Mouse (Mus musculus): ENCODE measurements at regions not wholly inside any gene's neighbourhood (a gene's known extent, or its start where the extent isn't known, plus 50 kb on each side); places are given as distances from the start of the nearest gene placed in this dataset.

DNA sequence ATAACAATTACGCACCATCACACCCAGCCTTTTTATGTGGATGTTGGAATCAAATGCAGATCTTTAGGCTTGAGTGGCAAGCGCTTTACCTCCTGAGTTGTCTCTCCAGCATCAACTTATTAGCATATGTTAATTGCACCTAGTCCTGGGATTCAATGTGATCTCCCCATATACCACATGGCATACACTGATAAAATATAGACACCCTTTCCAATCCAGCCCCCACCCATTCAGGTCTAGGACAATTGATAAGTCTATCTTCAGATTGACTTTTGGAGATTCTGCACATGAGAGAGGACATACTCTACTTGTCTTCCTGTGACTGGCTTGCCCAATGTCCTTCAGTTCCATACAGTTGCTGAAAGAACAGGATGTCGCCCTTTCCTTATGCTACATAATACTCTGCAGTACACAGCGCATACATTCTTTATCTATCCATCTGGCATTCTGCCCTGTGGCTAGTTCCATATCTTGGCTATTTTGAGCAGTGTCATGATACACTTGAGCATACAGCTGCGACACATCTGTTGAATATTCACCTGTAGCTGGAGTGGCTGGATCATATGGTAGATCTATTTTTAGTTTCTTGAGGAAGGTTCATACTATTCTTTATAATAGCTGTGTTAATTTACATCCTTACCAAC lies 120.3 kb downstream of the Gsdmc2 start:
- DNase-seq (ENCODE audit: low spot score): no peak

DNA sequence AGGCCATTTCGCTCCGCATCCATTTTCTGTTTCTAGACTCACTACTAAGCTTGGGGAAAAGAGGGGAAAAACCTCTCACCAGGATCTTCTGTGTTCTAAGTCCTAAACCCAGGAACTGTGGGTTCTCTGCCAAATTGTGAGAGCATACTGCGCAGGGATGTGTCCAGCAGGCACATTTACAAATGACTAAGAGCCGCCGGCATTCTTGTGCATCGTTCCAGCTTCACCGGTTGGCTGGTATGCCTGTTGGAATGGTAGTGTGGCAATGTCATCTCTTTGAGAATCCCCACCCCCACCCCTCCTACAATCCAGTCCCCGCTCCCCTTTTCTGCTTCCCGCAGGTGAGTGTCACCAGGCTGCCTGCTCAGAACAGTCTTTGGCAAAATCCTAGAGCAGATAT lies 122.0 kb downstream of the Gsdmc2 start:
- DNase-seq (ENCODE audit: low spot score): no peak

DNA sequence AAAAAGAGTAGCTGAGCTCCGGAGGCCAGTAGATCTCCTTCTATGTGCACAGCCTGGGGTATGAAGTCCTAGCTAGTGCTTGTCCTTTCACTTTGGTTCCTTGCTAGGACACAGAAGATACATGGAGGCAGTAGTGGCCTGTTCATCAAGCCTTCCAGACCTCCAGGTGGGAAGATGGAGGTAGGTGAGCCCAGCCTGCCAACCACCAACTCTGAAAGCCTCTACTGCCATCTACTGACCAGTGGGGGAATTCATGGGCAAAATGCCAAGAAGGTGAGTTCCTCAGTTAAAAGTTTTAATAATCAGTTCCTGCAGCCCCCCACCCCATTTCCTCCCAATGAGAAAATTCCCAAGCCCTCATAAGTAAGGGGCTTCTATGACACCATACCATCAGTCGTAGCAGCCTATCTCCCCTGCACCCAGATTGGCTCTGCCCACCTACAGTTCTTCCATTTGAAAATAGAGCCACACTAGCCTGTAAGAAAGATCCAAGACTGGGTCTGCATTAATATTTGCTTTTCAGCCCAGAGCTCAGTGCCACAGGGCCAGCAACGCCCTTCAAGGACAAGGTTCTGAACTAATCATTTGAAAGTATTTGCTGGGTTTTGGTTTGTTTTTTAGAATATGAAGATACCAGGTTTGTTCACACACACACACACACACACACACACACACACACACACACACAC lies 123.2 kb downstream of the Gsdmc2 start:
- peak; percentile 48 for DNase-seq (ENCODE audit: low spot score)

DNA sequence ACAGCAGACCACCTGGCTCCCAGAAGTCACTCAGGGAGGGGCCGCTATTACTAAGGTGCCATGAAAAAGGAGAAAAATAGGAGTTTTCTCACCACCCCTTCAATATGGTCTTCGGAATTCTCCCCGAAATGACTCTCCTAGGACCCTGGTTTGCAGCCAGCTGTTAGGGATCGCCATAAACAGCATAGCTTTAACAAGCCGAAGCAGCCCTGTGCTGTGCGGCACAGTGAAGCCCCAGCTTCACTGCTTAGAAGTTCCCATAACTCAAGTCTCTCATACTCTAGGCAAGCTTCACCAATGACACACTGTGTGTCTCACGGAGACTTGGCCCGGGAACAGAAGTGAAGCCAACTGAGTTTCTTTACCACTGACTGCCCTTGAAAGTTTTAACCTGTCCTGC lies 127.2 kb downstream of the Gsdmc2 start:
- no peak for DNase-seq (ENCODE audit: low spot score)

DNA sequence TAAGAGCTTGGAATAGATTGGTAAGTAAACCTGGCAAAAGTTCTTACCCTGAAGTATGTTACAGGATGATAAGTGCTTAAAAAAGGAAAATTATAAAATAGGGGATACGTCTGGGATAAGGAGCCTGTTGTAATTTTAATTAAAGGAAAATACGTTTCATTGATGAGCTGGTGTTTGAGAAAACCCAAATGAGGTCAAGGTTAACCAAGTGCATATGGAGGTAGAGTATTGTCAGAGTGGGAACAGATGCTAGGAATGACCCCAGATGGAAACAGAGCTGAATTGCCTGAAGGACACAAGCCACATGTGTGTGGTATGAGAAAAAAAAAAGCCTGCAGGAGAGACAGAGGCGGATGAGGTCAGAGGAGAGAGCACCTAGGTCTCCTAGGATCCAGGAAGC lies 131.3 kb downstream of the Gsdmc2 start:
- no peak for DNase-seq (ENCODE audit: low spot score)

DNA sequence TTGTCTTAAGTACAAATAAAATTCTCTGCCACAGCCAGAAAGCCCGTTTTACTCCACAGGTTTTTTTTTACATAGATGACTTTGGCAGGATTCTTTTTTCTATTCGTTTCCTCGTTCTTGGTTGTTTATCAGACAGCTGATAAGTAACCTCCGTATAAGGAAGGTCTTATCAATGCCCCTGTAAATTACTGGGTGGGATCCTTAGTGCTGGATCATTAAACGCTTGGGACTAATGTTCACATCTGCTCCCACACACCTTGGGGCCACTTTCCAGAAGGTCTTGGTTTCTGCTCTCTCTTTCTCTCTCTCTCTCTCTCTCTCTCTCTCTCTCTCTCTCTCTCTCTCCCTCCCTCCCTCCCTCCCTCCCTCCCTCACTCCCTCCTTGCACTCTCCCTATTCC lies 134.6 kb downstream of the Gsdmc2 start:
- DNase-seq (ENCODE audit: low spot score): no peak

DNA sequence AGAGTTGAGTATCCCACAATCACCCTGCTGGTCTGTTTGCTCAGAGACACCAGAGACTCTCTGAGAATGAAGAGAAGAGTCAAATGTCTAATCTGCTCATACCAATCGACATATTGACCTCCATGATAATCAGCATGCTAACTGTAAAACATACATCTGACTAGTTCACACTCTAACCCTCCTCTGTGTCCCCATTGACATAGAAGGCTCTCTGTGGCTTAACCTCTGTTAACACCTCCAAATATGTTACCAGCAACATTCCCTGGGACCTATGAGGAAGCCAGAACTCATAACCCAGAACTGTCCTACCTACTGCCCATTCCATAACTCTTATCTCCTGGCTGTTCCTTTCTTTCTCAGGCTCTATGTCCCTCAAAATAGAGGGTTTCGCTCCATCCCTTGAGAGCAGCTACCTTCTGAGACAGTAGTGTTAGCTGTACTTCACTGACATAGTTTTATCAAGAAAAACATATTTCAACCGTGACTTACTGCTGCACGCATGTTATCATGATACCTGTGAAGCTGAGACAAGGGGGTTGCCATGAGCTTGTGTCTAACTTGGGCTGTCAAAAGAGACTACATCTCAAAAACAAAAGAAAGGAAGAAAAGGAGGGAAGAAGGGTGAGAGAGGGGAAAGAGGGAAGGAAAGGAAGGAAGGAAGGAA lies 135.6 kb downstream of the Gsdmc2 start:
- no peak for DNase-seq (ENCODE audit: low spot score)

DNA sequence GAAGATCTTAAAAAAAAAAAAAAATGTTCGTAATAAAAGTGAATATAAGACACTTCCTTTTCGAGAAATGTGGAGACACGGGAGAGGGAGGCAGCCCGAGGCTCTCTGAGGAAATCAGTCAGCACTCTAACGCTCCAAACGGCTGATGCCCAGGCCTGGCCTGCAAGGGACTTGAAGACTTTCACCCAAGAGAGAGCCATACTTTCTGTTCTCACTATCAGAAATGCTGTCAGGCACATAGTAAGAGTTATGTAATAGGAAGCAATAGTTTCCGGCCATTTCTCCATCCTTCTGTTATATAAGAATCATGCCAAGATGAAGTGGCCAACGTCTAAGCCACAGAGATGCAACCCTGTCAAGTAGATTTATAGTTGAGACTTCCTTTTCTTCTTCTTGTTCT lies 140.3 kb downstream of the Gsdmc2 start:
- no peak for DNase-seq (ENCODE audit: low spot score)

DNA sequence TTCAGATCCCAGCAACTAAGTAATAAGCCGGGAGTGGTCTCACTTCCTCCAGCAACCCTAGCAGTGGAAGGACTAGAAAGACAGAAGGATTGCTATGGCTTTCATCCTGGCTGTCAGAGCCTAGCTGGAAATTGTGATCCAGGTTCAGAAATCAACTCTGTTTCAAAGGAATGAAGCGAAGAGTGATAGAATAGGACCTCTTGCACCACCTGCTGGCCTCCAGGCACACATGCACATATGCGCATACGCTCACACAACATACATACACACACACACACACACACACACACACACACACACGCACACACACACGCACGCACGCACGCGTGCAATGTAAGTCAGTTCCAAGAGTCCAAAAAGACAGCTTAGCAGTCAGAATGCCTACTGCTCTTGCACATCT lies 147.1 kb downstream of the Gsdmc2 start:
- DNase-seq (ENCODE audit: low spot score): no peak

DNA sequence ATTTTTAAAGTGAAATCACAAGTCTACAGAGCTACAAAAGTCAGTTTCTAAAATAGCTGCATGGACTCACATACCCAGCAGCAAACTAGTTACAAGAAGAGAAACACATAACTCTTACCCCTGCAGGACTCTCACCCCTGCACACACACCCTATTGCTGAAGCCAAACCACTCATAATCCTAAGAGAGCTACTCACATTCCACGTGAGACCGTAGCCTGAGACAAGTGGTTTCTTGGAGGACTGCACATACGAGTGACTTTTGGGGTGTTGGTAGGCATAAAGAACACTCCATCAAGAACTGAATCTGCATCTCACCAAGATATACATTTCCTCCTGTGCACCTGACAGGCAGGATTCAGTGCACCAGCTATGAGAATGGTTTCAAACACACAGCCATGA lies 150.8 kb downstream of the Gsdmc2 start:
- no peak for DNase-seq (ENCODE audit: low spot score)

DNA sequence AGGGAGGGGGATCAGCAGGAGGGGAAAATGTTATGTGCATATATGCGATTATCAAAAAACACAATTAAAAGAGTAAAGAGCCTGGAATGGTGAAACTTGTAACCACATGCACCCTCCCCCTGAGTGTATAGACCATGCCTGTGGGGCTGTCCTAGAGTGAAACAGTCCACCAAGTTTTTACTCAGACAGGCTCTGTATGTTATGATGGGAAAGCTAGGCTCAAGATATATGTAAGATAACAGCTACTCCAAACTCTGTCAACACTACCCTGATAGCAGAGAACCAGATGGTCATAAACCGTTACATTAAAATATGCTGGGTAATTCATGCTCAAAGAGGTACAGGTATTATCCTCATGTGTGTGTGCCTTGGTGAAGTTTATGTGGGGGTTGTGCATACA lies 151.4 kb downstream of the Gsdmc2 start:
- no peak for DNase-seq (ENCODE audit: low spot score)

DNA sequence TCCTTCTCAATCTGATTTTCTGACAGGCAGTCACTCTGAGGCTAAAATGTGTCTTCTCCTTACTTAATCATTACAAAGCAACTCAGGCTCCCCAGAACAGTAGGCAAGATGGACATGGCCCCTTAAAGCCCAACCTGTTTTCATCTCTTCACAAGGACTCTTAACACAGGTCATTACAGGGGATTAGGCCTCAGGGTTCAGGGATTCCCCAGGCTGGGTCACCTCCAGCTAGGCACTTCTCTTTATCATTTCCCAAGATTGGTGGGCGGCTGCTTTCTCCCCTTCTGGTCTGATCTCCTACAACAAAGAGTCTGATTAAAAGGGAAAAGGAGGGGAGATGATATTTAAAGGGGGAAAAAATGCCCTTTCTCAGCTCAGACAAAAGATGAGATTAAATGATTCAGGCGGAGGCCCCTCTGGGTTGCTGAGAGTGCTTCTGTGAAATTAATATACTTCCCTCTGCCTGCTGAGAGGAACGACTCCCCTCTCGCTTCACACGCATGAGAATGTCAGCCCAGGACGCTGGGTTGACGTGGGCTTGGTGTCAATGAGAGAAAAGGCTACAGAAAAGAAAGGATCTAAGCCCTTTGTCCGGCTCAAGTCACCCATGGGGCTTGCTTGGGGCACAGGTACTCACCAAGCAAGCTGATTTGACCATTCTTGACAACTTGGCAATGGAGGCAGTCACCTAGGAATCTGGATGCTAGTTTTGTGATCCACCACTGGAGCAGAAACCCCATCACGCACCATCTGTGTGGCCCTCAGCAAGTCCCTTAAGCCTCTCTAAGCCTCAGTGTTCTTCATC lies 152.3 kb downstream of the Gsdmc2 start:
- no peak for DNase-seq (ENCODE audit: low spot score)

DNA sequence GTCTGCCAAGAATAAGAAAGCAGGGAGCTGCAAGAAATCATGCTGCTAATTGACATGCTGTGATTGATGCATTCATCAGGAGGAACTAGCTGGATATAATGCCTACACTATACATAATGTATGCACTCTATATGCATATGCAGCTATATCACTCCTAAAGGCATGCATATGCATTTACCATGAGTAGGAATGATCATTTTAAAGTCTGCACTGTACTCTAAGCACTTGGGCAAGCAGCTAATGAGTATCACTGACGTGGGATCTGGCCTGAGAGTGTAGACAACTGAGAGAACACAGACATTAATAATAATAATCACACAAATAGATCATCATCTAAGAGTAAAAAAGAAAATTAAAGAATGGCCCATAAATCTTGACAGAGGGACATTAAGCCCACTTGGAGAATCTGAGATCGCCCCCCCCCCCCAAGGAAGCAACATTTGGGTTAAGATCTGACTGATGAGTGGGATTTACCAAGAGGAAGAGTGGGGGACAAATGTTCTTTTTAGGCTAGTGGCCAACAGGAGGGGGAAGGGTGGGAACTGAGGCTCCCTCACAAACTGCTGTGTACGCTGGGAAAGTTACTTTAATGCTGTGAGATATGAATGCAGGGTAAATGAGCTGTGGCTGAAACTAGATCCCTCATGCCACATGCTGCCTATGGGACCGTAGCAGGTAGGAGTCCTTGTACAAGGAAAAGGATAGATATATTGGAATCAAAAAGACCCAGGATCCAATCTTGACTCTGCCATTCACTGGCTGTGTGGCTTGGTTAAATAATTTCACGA lies 155.0 kb downstream of the Gsdmc2 start:
- no peak for DNase-seq (ENCODE audit: low spot score)

DNA sequence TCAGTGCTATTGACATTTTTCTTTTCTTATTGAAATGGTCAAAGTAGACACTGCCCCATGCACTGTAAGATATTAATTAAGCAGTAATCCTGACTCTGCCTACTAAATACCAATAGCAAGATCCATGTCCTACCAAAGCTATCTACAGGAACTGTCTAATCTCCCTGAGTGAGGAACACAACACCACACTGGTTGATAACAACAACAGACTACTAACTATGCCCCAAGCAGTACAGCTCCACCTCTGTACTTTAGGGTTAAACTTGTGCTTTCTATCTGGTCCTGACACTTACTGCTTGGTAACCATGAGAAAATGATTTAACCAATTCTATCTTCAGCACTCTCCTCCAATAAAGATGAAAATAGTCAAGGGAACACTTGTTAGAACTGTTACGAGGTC lies 157.1 kb downstream of the Gsdmc2 start:
- no peak for DNase-seq (ENCODE audit: low spot score)

DNA sequence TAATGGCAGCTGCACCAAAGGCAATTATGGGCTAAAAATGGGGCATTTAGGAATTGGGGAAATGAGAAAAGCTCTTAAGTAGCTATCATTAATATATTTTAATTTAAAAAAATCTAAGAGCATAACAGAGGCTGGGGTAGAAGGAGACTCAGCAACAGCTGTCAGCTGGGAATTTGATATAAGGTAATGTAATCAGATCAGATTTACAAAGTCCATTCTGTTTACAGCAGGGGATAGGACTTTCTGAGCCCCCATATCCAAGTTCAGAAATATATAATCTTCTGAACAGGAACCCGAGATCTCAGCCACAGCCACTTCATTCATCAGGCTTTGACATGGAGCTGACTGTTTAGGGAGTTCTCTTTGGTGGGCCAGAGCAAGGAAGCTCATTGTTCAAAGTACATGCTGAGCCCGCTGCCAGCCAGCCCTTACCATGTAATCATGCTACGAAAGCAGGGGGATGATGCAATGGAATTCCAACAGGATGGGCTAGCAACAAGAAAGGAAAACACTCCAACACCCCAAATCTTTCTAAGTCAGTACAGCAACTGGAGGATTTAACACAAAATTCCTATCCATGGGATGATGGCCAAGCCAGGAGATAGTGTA lies 157.9 kb downstream of the Gsdmc2 start:
- no peak for DNase-seq (ENCODE audit: low spot score)

DNA sequence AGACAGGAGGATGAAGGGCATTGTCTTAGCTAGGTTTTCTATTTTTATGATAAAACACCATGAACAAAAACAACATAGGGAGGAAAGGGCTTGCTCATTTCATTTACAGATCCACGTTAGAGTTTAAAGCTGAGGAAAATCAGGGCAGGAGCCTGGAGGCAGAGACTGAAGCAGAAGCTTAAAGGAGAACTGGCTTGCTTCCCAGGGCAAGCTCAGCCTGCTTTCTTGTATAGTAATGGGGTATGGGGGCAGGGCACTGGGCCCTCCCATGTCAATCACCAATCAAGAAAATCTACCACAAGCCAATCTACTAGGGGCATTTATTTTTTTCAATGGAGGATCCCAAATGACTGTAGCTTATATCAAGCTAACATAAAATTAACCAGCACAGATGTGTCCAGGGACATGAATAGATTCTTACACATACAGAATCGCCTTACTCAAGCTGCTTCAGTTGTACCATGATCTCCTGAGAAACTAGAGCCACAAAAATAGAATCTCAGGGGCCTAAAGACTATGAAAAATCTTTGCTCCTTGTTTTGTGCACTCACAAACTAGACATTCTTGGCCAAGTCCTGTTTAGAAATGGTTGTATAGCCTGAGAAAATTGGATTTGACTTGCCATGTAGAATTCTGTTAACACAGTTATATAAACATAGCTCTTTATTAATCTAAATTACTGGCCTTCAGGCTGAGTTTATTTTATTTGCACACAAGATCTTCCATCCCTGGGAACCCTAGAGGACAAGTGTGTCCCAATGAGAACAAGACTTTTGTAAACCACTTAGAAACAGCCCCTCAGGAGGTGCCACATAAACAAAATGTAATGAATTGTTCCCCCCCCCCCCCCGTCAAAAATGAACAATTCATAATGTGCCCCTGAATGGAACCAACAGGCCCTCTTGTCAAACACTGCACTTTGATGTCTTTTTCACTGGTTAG lies 164.7 kb downstream of the Gsdmc2 start:
- DNase-seq (ENCODE audit: low spot score): no peak

DNA sequence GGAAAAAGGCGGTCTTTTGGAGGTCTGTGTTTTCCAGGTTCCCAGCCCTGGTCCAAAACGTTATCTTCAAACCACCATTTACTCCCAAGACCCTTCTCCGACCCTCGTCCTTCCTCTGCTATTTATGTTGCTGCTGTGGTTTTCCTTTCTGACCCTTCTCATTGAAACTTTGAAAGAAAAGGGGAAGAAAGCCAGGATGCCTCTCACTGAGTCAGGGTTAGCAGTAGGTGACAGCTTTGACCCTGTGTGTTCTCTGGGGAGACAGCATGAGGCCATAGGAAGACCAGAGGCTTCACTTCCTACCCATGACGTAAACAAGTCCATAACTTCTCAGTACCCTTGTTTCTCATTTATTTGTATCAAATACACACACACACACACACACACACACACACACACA lies 166.1 kb downstream of the Gsdmc2 start:
- no peak for DNase-seq (ENCODE audit: low spot score)

DNA sequence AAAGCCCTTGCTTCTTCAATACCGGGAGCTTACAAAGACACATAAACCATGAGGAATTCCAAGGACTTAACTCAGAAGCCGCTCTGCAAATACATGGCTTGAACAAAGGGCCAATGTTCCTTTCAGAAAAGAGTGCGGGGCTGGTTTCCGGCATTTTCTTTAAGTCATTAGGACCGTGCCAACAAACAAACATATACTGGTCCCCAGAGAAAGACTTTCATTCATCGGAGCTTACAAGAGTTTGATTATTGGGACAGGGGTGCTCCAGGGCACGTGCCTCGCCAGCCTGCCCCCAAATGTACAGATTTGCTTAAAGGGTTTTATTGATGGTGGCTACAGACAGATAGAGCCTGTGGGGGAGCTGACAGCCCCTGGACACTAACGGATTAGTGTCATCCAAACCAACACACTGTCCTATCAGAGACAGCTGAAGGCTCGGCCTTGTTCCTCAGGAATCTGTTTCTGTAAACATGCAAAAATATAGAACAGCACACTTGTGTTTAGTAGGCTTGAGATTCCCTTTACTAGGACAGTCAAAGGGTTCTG lies 169.4 kb downstream of the Gsdmc2 start:
- no peak for DNase-seq (ENCODE audit: low spot score)

DNA sequence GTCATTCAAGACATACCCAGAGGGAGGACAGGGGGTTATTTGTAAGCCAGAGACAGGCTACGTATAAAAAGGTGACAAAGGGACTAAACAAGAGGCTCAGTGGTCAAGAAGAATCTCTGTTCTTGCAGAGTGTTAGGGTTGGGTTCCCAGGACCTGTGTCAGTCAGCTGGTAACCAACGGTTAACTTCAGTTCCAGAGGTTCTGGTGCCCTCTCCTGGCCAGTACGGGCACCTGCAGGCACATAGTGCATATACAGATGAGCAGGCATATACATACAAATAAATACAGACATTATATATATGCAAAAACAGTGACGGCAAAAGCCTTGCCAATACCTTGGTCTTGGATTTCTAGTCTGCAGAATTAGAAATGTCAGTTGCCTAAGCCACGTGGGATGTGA lies 170.6 kb downstream of the Gsdmc2 start:
- no peak for DNase-seq (ENCODE audit: low spot score)

DNA sequence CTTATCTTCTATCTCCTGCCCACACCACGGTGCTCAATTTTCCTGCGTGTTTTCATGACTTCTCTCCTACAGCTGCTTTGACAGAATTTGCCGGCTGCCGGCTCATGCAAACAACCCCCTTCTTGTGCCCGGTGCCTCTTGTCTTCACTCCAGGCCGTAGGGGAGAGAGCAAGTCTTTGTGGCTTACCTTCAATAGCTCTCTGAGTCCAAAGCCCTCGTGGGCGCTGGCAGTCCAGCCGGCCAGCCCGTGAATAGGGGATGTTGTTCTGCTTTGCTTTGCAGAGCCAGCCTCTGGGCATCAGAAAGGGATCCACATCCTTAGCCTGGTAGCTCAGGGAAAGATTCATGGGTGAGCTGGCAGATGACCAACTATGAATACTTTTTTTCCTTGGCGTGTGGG lies 173.9 kb downstream of the Gsdmc2 start:
- DNase-seq (ENCODE audit: low spot score): no peak

All from gastrocnemius, adult 18-20 months (tissue).